Mouse (Mus musculus): ENCODE data around the gene Nomo1. TPM values are rescaled to one million over a fixed set of nuclear protein-coding genes. Genes with fewer than 3 reads are reported as not detected.

The Nomo1 gene
- polyA plus RNA-seq, 1 experiment from 2014 or later, result 27.2 TPM

GRCm38 (mm10) chr7:46076844-46077243 is 43.3 kb downstream of the Nomo1 start:
- no peaks in the 10 kb centered on the region for H3K9me3 ChIP-seq (replicated peaks; ENCODE audit: low read length)
- no peak overlapping the region for H3K27ac ChIP-seq
- TF ChIP-seq CTCF (IDR thresholded peaks at IDR 0.05; ENCODE audit: low read depth), result no peak
- H3K27me3 ChIP-seq (ENCODE audit: insufficient read depth, low read length), result no peaks in the 10 kb centered on the region
- H3K4me1 ChIP-seq (replicated peaks; ENCODE audit: insufficient read depth, low read length), result no peaks in the 10 kb centered on the region
- DNase-seq (ENCODE audit: low spot score), result no peak
- no peak overlapping the region for H3K4me3 ChIP-seq (replicated peaks; ENCODE audit: low read depth, low read length)
- 84% methylated on average over 7 of the region's 7 CpGs for WGBS
- peaks cover 48% of the 10 kb centered on the region for H3K36me3 ChIP-seq (ENCODE audit: insufficient read depth, low read length)
- no peak for ATAC-seq (replicated peaks; ENCODE audit: low FRiP score, low read depth)
- no peak overlapping the region for H3K9ac ChIP-seq (ENCODE audit: low read depth, low read length)
- H3K4me2 ChIP-seq (ENCODE audit: low read length), result no peak overlapping the region

- no peak overlapping the region for H3K27ac ChIP-seq
- H3K4me2 ChIP-seq (ENCODE audit: low read length), result no peak overlapping the region
- H3K4me1 ChIP-seq (replicated peaks; ENCODE audit: insufficient read depth, low read length), result no peaks in the 10 kb centered on the region
- H3K9me3 ChIP-seq (replicated peaks; ENCODE audit: low read length), result no peaks in the 10 kb centered on the region
- no peak for TF ChIP-seq CTCF (IDR thresholded peaks at IDR 0.05; ENCODE audit: low read depth)
- H3K4me3 ChIP-seq (replicated peaks; ENCODE audit: low read depth, low read length), result no peak overlapping the region
- ATAC-seq (replicated peaks; ENCODE audit: low FRiP score, low read depth), result no peak
- DNase-seq (ENCODE audit: low spot score), result no peak
- 88% methylated on average over 12 of the region's 12 CpGs for WGBS
- no peak overlapping the region for H3K9ac ChIP-seq (ENCODE audit: low read depth, low read length)
- peaks cover 48% of the 10 kb centered on the region for H3K36me3 ChIP-seq (ENCODE audit: insufficient read depth, low read length)
- H3K27me3 ChIP-seq (ENCODE audit: insufficient read depth, low read length), result no peaks in the 10 kb centered on the region
Observed at GRCm38 (mm10) chr7:46077675-46078074, 44.2 kb downstream of the Nomo1 start.

- H3K36me3 ChIP-seq (ENCODE audit: insufficient read depth, low read length), result peaks cover 33% of the 10 kb centered on the region
- no peak overlapping the region for H3K4me2 ChIP-seq (ENCODE audit: low read length)
- H3K4me3 ChIP-seq (replicated peaks; ENCODE audit: low read depth, low read length), result no peak overlapping the region
- no peaks in the 10 kb centered on the region for H3K4me1 ChIP-seq (replicated peaks; ENCODE audit: insufficient read depth, low read length)
- DNase-seq (ENCODE audit: low spot score) (no peak), ATAC-seq (replicated peaks; ENCODE audit: low FRiP score, low read depth) (no peak)
- no peak for TF ChIP-seq CTCF (IDR thresholded peaks at IDR 0.05; ENCODE audit: low read depth)
- 83% methylated on average over 10 of the region's 10 CpGs for WGBS
- no peaks in the 10 kb centered on the region for H3K27me3 ChIP-seq (ENCODE audit: insufficient read depth, low read length)
- H3K9me3 ChIP-seq (replicated peaks; ENCODE audit: low read length), result no peaks in the 10 kb centered on the region
- H3K9ac ChIP-seq (ENCODE audit: low read depth, low read length), result no peak overlapping the region
- no peak overlapping the region for H3K27ac ChIP-seq
Observed at GRCm38 (mm10) chr7:46084024-46084423, 50.5 kb downstream of the Nomo1 start.

GRCm38 (mm10) chr7:46084839-46085513 is 51.5 kb downstream of the Nomo1 start:
- Histone ChIP-seq H3K4me2 (ENCODE audit: low read length) (no peak overlapping the region), H3K9ac (ENCODE audit: low read depth, low read length) (no peak overlapping the region), H3K9me3 (replicated peaks; ENCODE audit: low read length) (no peaks in the 10 kb centered on the region), H3K4me3 (replicated peaks; ENCODE audit: low read depth, low read length) (no peak overlapping the region), H3K27me3 (ENCODE audit: insufficient read depth, low read length) (no peaks in the 10 kb centered on the region), H3K27ac (no peak overlapping the region), H3K4me1 (replicated peaks; ENCODE audit: insufficient read depth, low read length) (no peaks in the 10 kb centered on the region), H3K36me3 (ENCODE audit: insufficient read depth, low read length) (peaks cover 33% of the 10 kb centered on the region)
- peak; percentile 18 for DNase-seq (ENCODE audit: low spot score)
- TF ChIP-seq CTCF (IDR thresholded peaks at IDR 0.05; ENCODE audit: low read depth), result no peak
- WGBS, result 61% methylated on average over 16 of the region's 16 CpGs
- ATAC-seq (replicated peaks; ENCODE audit: low FRiP score, low read depth), result peak; percentile 47; the same call in 1 of the 2 replicates

- H3K36me3 ChIP-seq (ENCODE audit: insufficient read depth, low read length), result peaks cover 22% of the 10 kb centered on the region; the same call in 1 of the 2 replicates
- no peak overlapping the region for H3K27ac ChIP-seq
- H3K4me1 ChIP-seq (replicated peaks; ENCODE audit: insufficient read depth, low read length), result no peaks in the 10 kb centered on the region
- WGBS, result 83% methylated on average over 6 of the region's 6 CpGs
- no peak overlapping the region for H3K4me3 ChIP-seq (replicated peaks; ENCODE audit: low read depth, low read length)
- DNase-seq (ENCODE audit: low spot score) (no peak), ATAC-seq (replicated peaks; ENCODE audit: low FRiP score, low read depth) (no peak)
- no peak overlapping the region for H3K4me2 ChIP-seq (ENCODE audit: low read length)
- no peak for TF ChIP-seq CTCF (IDR thresholded peaks at IDR 0.05; ENCODE audit: low read depth)
- no peaks in the 10 kb centered on the region for H3K9me3 ChIP-seq (replicated peaks; ENCODE audit: low read length)
- no peaks in the 10 kb centered on the region for H3K27me3 ChIP-seq (ENCODE audit: insufficient read depth, low read length)
- H3K9ac ChIP-seq (ENCODE audit: low read depth, low read length), result no peak overlapping the region
Observed at GRCm38 (mm10) chr7:46086378-46086777, 52.9 kb downstream of the Nomo1 start.

- no peak for TF ChIP-seq CTCF (IDR thresholded peaks at IDR 0.05; ENCODE audit: low read depth)
- H3K27me3 ChIP-seq (ENCODE audit: insufficient read depth, low read length), result no peaks in the 10 kb centered on the region
- DNase-seq (ENCODE audit: low spot score) (no peak), ATAC-seq (replicated peaks; ENCODE audit: low FRiP score, low read depth) (no peak)
- no peak overlapping the region for H3K9ac ChIP-seq (ENCODE audit: low read depth, low read length)
- no peaks in the 10 kb centered on the region for H3K9me3 ChIP-seq (replicated peaks; ENCODE audit: low read length)
- H3K4me2 ChIP-seq (ENCODE audit: low read length), result no peak overlapping the region
- H3K27ac ChIP-seq, result no peak overlapping the region
- no peaks in the 10 kb centered on the region for H3K4me1 ChIP-seq (replicated peaks; ENCODE audit: insufficient read depth, low read length)
- 0 out of 2 replicates have a peak, but pooled peaks cover 8% of the 10 kb centered on the region for H3K36me3 ChIP-seq (ENCODE audit: insufficient read depth, low read length)
- 83% methylated on average over 6 of the region's 6 CpGs for WGBS
- no peak overlapping the region for H3K4me3 ChIP-seq (replicated peaks; ENCODE audit: low read depth, low read length)
Observed at GRCm38 (mm10) chr7:46088241-46088640, 54.7 kb downstream of the Nomo1 start.

GRCm38 (mm10) chr7:46092803-46093202 is 59.3 kb downstream of the Nomo1 start:
- no peak for TF ChIP-seq CTCF (IDR thresholded peaks at IDR 0.05; ENCODE audit: low read depth)
- Histone ChIP-seq H3K27ac (no peak overlapping the region), H3K4me2 (ENCODE audit: low read length) (no peak overlapping the region), H3K9ac (ENCODE audit: low read depth, low read length) (no peak overlapping the region), H3K4me3 (replicated peaks; ENCODE audit: low read depth, low read length) (no peak overlapping the region), H3K27me3 (ENCODE audit: insufficient read depth, low read length) (no peaks in the 10 kb centered on the region), H3K36me3 (ENCODE audit: insufficient read depth, low read length) (no peaks in the 10 kb centered on the region), H3K9me3 (replicated peaks; ENCODE audit: low read length) (no peaks in the 10 kb centered on the region), H3K4me1 (replicated peaks; ENCODE audit: insufficient read depth, low read length) (no peaks in the 10 kb centered on the region)
- no peak for DNase-seq (ENCODE audit: low spot score)
- WGBS, result 61% methylated on average over 8 of the region's 8 CpGs
- ATAC-seq (replicated peaks; ENCODE audit: low FRiP score, low read depth), result no peak

All from kidney, postnatal 0 days (tissue).